Mouse (Mus musculus) gastrocnemius, postnatal 25 days (tissue): ENCODE measurements around the gene Pola1. TPM values are rescaled to one million over a fixed set of nuclear protein-coding genes. Genes with fewer than 3 reads are reported as not detected.

Experiments
- DNase-seq: peaks from one replicate; pipeline ENCODE4 v3.0.0; 2022
- total RNA-seq, 2 experiments: library from RNA; stranded (reverse); gene quantifications; 1 replicate in 1 of 2; 2 replicates in 1 of 2; pipeline ENCODE4 v1.2.3; 2021

Pola1 gene
- total RNA-seq, 2 experiments from 2014 or later: 2.5 to 3.1 TPM

GRCm38 (mm10) chrX:93289076-93289475, 342.9 kb downstream of the Pola1 start:
- DNase-seq: no peak

DNA sequence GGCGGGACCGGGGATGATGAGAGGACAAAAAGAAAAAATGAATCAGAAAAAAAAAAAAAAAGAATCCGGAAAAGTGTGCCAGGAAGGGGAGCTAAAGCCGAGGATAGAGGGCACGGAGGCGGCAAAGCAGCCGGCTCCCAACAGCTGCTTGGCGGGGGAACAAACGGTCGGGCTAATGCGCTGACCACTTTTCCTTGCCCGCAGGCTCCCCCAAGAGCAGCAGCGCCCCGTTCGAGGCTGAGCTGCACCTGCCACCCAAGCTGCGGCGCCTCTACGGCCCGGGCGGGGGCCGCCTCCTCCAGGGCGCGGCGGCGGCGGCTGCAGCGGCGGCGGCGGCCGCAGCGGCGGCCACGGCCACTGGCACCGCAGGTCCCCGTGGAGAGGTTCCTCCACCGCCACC, 343.6 kb downstream of the Pola1 start:
- no peak for DNase-seq

DNA sequence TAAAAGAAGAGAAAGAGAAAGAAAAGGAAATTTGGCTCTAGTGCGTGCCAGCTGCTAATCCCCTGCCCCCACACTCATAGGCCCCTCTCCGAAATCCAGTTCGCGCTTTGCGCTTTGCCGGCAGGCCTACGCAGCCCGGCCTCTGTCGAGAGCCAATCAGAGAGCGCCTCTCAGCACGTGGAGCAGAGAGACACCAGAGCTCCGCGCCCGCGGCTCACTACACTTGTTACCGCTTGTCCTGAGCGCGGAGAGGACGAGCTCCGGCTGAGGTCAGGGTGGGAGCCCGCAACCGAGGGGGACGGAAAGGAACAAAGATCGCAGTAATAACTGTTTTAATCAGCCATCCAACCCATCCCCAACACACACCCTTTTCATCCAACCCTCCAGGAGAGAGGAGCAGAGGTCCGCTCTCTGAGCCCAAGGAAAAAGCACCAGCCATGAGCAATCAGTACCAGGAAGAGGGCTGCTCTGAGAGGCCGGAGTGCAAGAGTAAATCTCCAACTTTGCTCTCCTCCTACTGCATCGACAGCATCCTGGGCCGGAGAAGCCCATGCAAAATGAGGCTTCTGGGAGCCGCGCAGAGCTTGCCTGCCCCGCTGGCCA, 345.6 kb downstream of the Pola1 start, which contains the start of gene Arx:
TSS of gene Arx (plus strand) at position 155 of the 603 bp plus-strand sequence.
- DNase-seq: peak; percentile 37

- DNase-seq: no peak
Observed at GRCm38 (mm10) chrX:93285091-93285490, 346.9 kb downstream of the Pola1 start.

GRCm38 (mm10) chrX:93281756-93282155, 350.2 kb downstream of the Pola1 start:
- no peak for DNase-seq

- DNase-seq: no peak
Observed at GRCm38 (mm10) chrX:93281028-93281723, 350.8 kb downstream of the Pola1 start.

DNA sequence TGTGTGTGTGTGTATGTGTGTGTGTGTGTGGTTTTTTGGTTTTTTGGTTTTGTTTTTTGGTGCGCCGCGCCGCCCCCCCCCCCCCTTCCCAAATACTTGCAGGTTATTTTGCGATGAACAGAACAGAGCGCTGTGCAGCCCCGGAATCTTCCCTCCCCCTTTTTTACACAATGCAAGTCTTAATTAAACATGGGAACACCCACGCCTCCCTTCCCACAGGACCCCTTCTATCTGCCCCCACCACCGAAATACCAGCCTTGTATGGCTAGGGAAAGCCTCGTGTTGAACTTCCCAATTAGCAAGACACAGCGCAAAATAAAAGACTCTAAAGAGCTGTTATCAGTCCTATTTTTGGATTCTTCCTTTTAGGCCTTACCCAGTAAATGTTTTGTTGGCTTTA, 352.0 kb downstream of the Pola1 start:
- DNase-seq: no peak

GRCm38 (mm10) chrX:93275689-93276088, 356.3 kb downstream of the Pola1 start:
- no peak for DNase-seq

Other genes with a start within 250 kb of the Pola1 start
- gene Pcyt1b, start 22.7 kb upstream of the Pola1 start, total RNA-seq: under 1 TPM; 0.08 to 0.21 TPM
- 1 to 10 TPM; 2.0 to 2.7 TPM for gene Pdk3, start 200.0 kb upstream of the Pola1 start, total RNA-seq